ENCODE assay signal across 15 mouse cellular contexts in genomic region chr10:127269036-127269435, GRCm38 (mm10). TPM values are rescaled to one million over a fixed set of nuclear protein-coding genes. Genes with fewer than 3 reads are reported as not detected.
DNase-seq lines count a peak whose midpoint lies in the region; ATAC-seq and TF ChIP-seq lines count a peak whose summit lies in the region.
"Had no signal": no experiment of that assay in that cellular context is flagged by ENCODE, and none has a peak within 500 bp of the region (broad histone marks: within the 10 kb centered on the region; RNA-seq: fewer than 3 reads in every experiment).

No protein-coding gene starts in this region.

- 81% methylated on average over 12 of the region's 12 CpGs for WGBS in embryonic facial prominence, embryonic 12.5 days
- WGBS in embryonic facial prominence, embryonic 10.5 days, result 85% methylated on average over 12 of the region's 12 CpGs
- WGBS in heart, postnatal 0 days, result 63% methylated on average over 12 of the region's 12 CpGs
- WGBS in liver, embryonic 12.5 days (ENCODE audit: insufficient replicate concordance), result 80% methylated on average over 12 of the region's 12 CpGs
- 84% methylated on average over 12 of the region's 12 CpGs for WGBS in liver, postnatal 0 days (ENCODE audit: insufficient replicate concordance)

- peak overlapping the region; percentile 11; the same call in 1 of the 2 replicates for H3K9ac ChIP-seq in embryonic facial prominence, embryonic 12.5 days
- no peak overlapping the region for H3K9ac ChIP-seq in heart, postnatal 0 days (replicated peaks; ENCODE audit: low read depth, low read length)
- H3K9ac ChIP-seq in liver, embryonic 12.5 days, result no peak overlapping the region
- H3K9ac ChIP-seq in liver, postnatal 0 days (replicated peaks), result no peak overlapping the region
- H3K9ac ChIP-seq: lung, embryonic 14.5 days had no signal

- H3K4me2 ChIP-seq in embryonic facial prominence, embryonic 12.5 days (replicated peaks), result no peak overlapping the region
- H3K4me2 ChIP-seq in heart, postnatal 0 days (ENCODE audit: low read depth, low read length), result no peak overlapping the region
- no peak overlapping the region for H3K4me2 ChIP-seq in liver, embryonic 12.5 days
- H3K4me2 ChIP-seq in liver, postnatal 0 days (ENCODE audit: low read depth, low read length), result no peak overlapping the region
- H3K4me2 ChIP-seq: lung, embryonic 14.5 days had no signal

- no peak for DNase-seq in embryonic facial prominence, embryonic 10.5 days (ENCODE audit: low spot score)
- no peak for DNase-seq in heart, postnatal 0 days (ENCODE audit: low spot score)
- no peak for DNase-seq in heart, postnatal 36 days
- DNase-seq in liver, postnatal 0 days, result no peak
- DNase-seq in brain, adult 2 months (ENCODE audit: low read depth, low spot score), result peak; percentile 61
- DNase-seq in thymus, postnatal 36 days, result no peak
- DNase-seq: B cell, adult 2 months; gastrocnemius, postnatal 10 days; kidney, adult 2 months; lung, embryonic 14.5 days; right cerebral cortex, postnatal 14 days; thymus, postnatal 4 days had no signal

- no peak overlapping the region for H3K4me3 ChIP-seq in embryonic facial prominence, embryonic 12.5 days
- H3K4me3 ChIP-seq in embryonic facial prominence, embryonic 10.5 days, result no peak overlapping the region
- no peak overlapping the region for H3K4me3 ChIP-seq in heart, postnatal 0 days (ENCODE audit: low read depth, low read length)
- H3K4me3 ChIP-seq in liver, embryonic 12.5 days, result no peak overlapping the region
- no peak overlapping the region for H3K4me3 ChIP-seq in liver, postnatal 0 days (ENCODE audit: low read depth, low read length)

- intact Hi-C loops in heart, postnatal 36 days (cut with DNase I), result loop anchor here (10.0 kb wide), 1 partner anchor 364 kb away; the partner anchor contains the start of gene Atp23

- H3K4me1 ChIP-seq in embryonic facial prominence, embryonic 12.5 days, result peaks cover 11% of the 10 kb centered on the region
- H3K4me1 ChIP-seq in embryonic facial prominence, embryonic 10.5 days, result peaks cover 18% of the 10 kb centered on the region
- H3K4me1 ChIP-seq in heart, postnatal 0 days (ENCODE audit: control insufficient read depth, insufficient read depth), result peaks cover 17% of the 10 kb centered on the region
- H3K4me1 ChIP-seq in liver, embryonic 12.5 days, result peaks cover 52% of the 10 kb centered on the region
- peaks cover 13% of the 10 kb centered on the region for H3K4me1 ChIP-seq in liver, postnatal 0 days (ENCODE audit: insufficient read depth)

- no peak overlapping the region for H3K27ac ChIP-seq in embryonic facial prominence, embryonic 12.5 days
- H3K27ac ChIP-seq in embryonic facial prominence, embryonic 10.5 days (replicated peaks), result no peak overlapping the region
- H3K27ac ChIP-seq in heart, postnatal 0 days (ENCODE audit: low read depth), result peak overlapping the region; percentile 52; the same call in 1 of the 2 replicates
- H3K27ac ChIP-seq in liver, embryonic 12.5 days, result peak overlapping the region; percentile 57; the same call in 1 of the 2 replicates
- no peak overlapping the region for H3K27ac ChIP-seq in liver, postnatal 0 days (ENCODE audit: low read depth)
- H3K27ac ChIP-seq: midbrain, embryonic 10.5 days had no signal

- H3K27me3 ChIP-seq in embryonic facial prominence, embryonic 12.5 days, result peaks cover 10% of the 10 kb centered on the region
- peaks cover 10% of the 10 kb centered on the region for H3K27me3 ChIP-seq in embryonic facial prominence, embryonic 10.5 days (replicated peaks; ENCODE audit: low read depth, poor library complexity, severe bottlenecking)
- peaks cover 4% of the 10 kb centered on the region; the same call in 1 of the 2 replicates for H3K27me3 ChIP-seq in heart, postnatal 0 days (ENCODE audit: control insufficient read depth, insufficient read depth, low read length)
- H3K27me3 ChIP-seq in liver, embryonic 12.5 days (replicated peaks), result peaks cover 6% of the 10 kb centered on the region
- no peaks in the 10 kb centered on the region for H3K27me3 ChIP-seq in liver, postnatal 0 days (ENCODE audit: insufficient read depth, low read length)

- H3K9me3 ChIP-seq in embryonic facial prominence, embryonic 12.5 days, result no peaks in the 10 kb centered on the region
- H3K9me3 ChIP-seq in embryonic facial prominence, embryonic 10.5 days, result no peaks in the 10 kb centered on the region
- H3K9me3 ChIP-seq in heart, postnatal 0 days (replicated peaks; ENCODE audit: control insufficient read depth, low read length), result no peaks in the 10 kb centered on the region
- no peaks in the 10 kb centered on the region for H3K9me3 ChIP-seq in liver, embryonic 12.5 days (replicated peaks)
- H3K9me3 ChIP-seq in liver, postnatal 0 days (ENCODE audit: low read length), result no peaks in the 10 kb centered on the region
- H3K9me3 ChIP-seq: midbrain, embryonic 10.5 days had no signal

- ATAC-seq in embryonic facial prominence, embryonic 12.5 days (ENCODE audit: insufficient number of reproducible peaks, insufficient read depth, low FRiP score, low TSS enrichment), result no peak
- no peak for ATAC-seq in heart, postnatal 0 days (ENCODE audit: insufficient read depth, low read depth)
- ATAC-seq in liver, embryonic 12.5 days, result no peak
- ATAC-seq in liver, postnatal 0 days, result no peak

- TF ChIP-seq CTCF in heart, postnatal 0 days (IDR thresholded peaks at IDR 0.05; ENCODE audit: low read depth), result no peak
- no peak for TF ChIP-seq CTCF in liver, postnatal 0 days (IDR thresholded peaks at IDR 0.05; ENCODE audit: low read depth)

- peaks cover 21% of the 10 kb centered on the region for H3K36me3 ChIP-seq in embryonic facial prominence, embryonic 12.5 days
- peaks cover 60% of the 10 kb centered on the region for H3K36me3 ChIP-seq in embryonic facial prominence, embryonic 10.5 days (replicated peaks)
- peaks cover 38% of the 10 kb centered on the region for H3K36me3 ChIP-seq in heart, postnatal 0 days (replicated peaks; ENCODE audit: control insufficient read depth, insufficient read depth, low read length)
- H3K36me3 ChIP-seq in liver, embryonic 12.5 days, result peaks cover 59% of the 10 kb centered on the region
- peaks cover 39% of the 10 kb centered on the region for H3K36me3 ChIP-seq in liver, postnatal 0 days (replicated peaks; ENCODE audit: insufficient read depth, low read length)

- TF ChIP-seq EP300 in heart, postnatal 0 days (IDR thresholded peaks at IDR 0.05; ENCODE audit: low read depth), result no peak
- TF ChIP-seq EP300 in liver, postnatal 0 days (IDR thresholded peaks at IDR 0.05; ENCODE audit: low read depth), result no peak

RNA-seq across cellular contexts. Expression of gene Dctn2, which starts 2.9 kb away (rescaled TPM):
- polyA plus RNA-seq in embryonic facial prominence, embryonic 12.5 days (2016; fragmentation: Nextera tagmentation; extraction: Ambion mirVana), result 199 and 213 TPM in 2 replicates
- 187 and 197 TPM in 2 replicates for polyA plus RNA-seq in embryonic facial prominence, embryonic 10.5 days (2016; fragmentation: Nextera tagmentation; extraction: Ambion mirVana)
- 175 and 197 TPM in 2 replicates for total RNA-seq in heart, postnatal 0 days (2014; rRNA removed; ENCODE audit: low replicate concordance)
- polyA plus RNA-seq in heart, postnatal 0 days (2015; fragmentation: Nextera tagmentation; extraction: Ambion mirVana), result 149 and 154 TPM in 2 replicates
- total RNA-seq in heart, postnatal 36 days (2021), result 100 to 1,000 TPM; 144 to 154 TPM
- 95.5 and 96.1 TPM in 2 replicates for polyA plus RNA-seq in liver, embryonic 12.5 days (2016; fragmentation: Nextera tagmentation; extraction: Ambion mirVana)
- polyA plus RNA-seq in liver, postnatal 0 days (2015; fragmentation: Nextera tagmentation; extraction: Ambion mirVana), result 65.3 and 67.4 TPM in 2 replicates

RNA-seq across cellular contexts. Expression of gene Kif5a, which starts 5.9 kb away (rescaled TPM):
- 13.5 and 16.8 TPM in 2 replicates for polyA plus RNA-seq in embryonic facial prominence, embryonic 12.5 days (2016; fragmentation: Nextera tagmentation; extraction: Ambion mirVana)
- 11.6 and 11.9 TPM in 2 replicates for polyA plus RNA-seq in embryonic facial prominence, embryonic 10.5 days (2016; fragmentation: Nextera tagmentation; extraction: Ambion mirVana)
- total RNA-seq in heart, postnatal 0 days (2014; rRNA removed; ENCODE audit: low replicate concordance), result 0.12 and 0.27 TPM in 2 replicates
- 0.11 and 0.23 TPM in 2 replicates for polyA plus RNA-seq in heart, postnatal 0 days (2015; fragmentation: Nextera tagmentation; extraction: Ambion mirVana)
- total RNA-seq in heart, postnatal 36 days (2021), result under 1 TPM; 0.41 to 0.92 TPM
- polyA plus RNA-seq in liver, embryonic 12.5 days (2016; fragmentation: Nextera tagmentation; extraction: Ambion mirVana), result 0.08 and 0.12 TPM in 2 replicates
- polyA plus RNA-seq in liver, postnatal 0 days (2015; fragmentation: Nextera tagmentation; extraction: Ambion mirVana), result 0.06 TPM in 2 replicates

RNA-seq across cellular contexts. Expression of gene Mbd6, which starts 19.8 kb away (rescaled TPM):
- polyA plus RNA-seq in embryonic facial prominence, embryonic 12.5 days (2016; fragmentation: Nextera tagmentation; extraction: Ambion mirVana), result 17.2 and 23.3 TPM in 2 replicates
- polyA plus RNA-seq in embryonic facial prominence, embryonic 10.5 days (2016; fragmentation: Nextera tagmentation; extraction: Ambion mirVana), result 11.1 and 12.2 TPM in 2 replicates
- total RNA-seq in heart, postnatal 0 days (2014; rRNA removed; ENCODE audit: low replicate concordance), result 8.3 and 8.7 TPM in 2 replicates
- polyA plus RNA-seq in heart, postnatal 0 days (2015; fragmentation: Nextera tagmentation; extraction: Ambion mirVana), result 6.5 and 6.9 TPM in 2 replicates
- total RNA-seq in heart, postnatal 36 days (2021), result 10 to 100 TPM; 22.0 to 24.2 TPM
- polyA plus RNA-seq in liver, embryonic 12.5 days (2016; fragmentation: Nextera tagmentation; extraction: Ambion mirVana), result 8.5 and 9.8 TPM in 2 replicates
- polyA plus RNA-seq in liver, postnatal 0 days (2015; fragmentation: Nextera tagmentation; extraction: Ambion mirVana), result 5.3 and 5.7 TPM in 2 replicates

RNA-seq across cellular contexts. Expression of gene Mars, which starts 42.5 kb away (rescaled TPM):
- 138 and 142 TPM in 2 replicates for polyA plus RNA-seq in embryonic facial prominence, embryonic 12.5 days (2016; fragmentation: Nextera tagmentation; extraction: Ambion mirVana)
- 160 and 175 TPM in 2 replicates for polyA plus RNA-seq in embryonic facial prominence, embryonic 10.5 days (2016; fragmentation: Nextera tagmentation; extraction: Ambion mirVana)
- total RNA-seq in heart, postnatal 0 days (2014; rRNA removed; ENCODE audit: low replicate concordance), result 48.9 and 68.9 TPM in 2 replicates
- polyA plus RNA-seq in heart, postnatal 0 days (2015; fragmentation: Nextera tagmentation; extraction: Ambion mirVana), result 62.4 and 64.6 TPM in 2 replicates
- 10 to 100 TPM; 41.0 to 46.4 TPM for total RNA-seq in heart, postnatal 36 days (2021)
- polyA plus RNA-seq in liver, embryonic 12.5 days (2016; fragmentation: Nextera tagmentation; extraction: Ambion mirVana), result 192 and 193 TPM in 2 replicates
- polyA plus RNA-seq in liver, postnatal 0 days (2015; fragmentation: Nextera tagmentation; extraction: Ambion mirVana), result 51.3 and 62.3 TPM in 2 replicates

RNA-seq across cellular contexts. Expression of gene Arhgap9, which starts 52.7 kb away (rescaled TPM):
- polyA plus RNA-seq in embryonic facial prominence, embryonic 12.5 days (2016; fragmentation: Nextera tagmentation; extraction: Ambion mirVana), result 1.8 and 2.6 TPM in 2 replicates
- polyA plus RNA-seq in embryonic facial prominence, embryonic 10.5 days (2016; fragmentation: Nextera tagmentation; extraction: Ambion mirVana), result 2.0 and 2.1 TPM in 2 replicates
- 0.73 and 0.97 TPM in 2 replicates for total RNA-seq in heart, postnatal 0 days (2014; rRNA removed; ENCODE audit: low replicate concordance)
- polyA plus RNA-seq in heart, postnatal 0 days (2015; fragmentation: Nextera tagmentation; extraction: Ambion mirVana), result 1.4 and 1.8 TPM in 2 replicates
- 1 to 10 TPM; 3.1 to 3.6 TPM for total RNA-seq in heart, postnatal 36 days (2021)
- 15.9 and 16.9 TPM in 2 replicates for polyA plus RNA-seq in liver, embryonic 12.5 days (2016; fragmentation: Nextera tagmentation; extraction: Ambion mirVana)
- polyA plus RNA-seq in liver, postnatal 0 days (2015; fragmentation: Nextera tagmentation; extraction: Ambion mirVana), result 13.5 and 14.8 TPM in 2 replicates

Comparison
In these comparisons a context has a peak if more than half of its experiments do, and no peak if none do; other contexts are left out.
1. H3K27ac ChIP-seq: peak in heart, postnatal 0 days (single experiment) and liver, embryonic 12.5 days (single experiment); none in embryonic facial prominence, embryonic 12.5 days (single experiment), embryonic facial prominence, embryonic 10.5 days (single experiment) and liver, postnatal 0 days (single experiment).
2. RNA of gene Kif5a, which starts 5.9 kb away (polyA plus RNA-seq): 13.5 to 16.8 TPM in embryonic facial prominence, embryonic 12.5 days and 11.6 to 11.9 TPM in embryonic facial prominence, embryonic 10.5 days; 0.11 to 0.23 TPM in heart, postnatal 0 days, 0.08 to 0.12 TPM in liver, embryonic 12.5 days and 0.06 TPM in liver, postnatal 0 days; every median in the first group is over 10 times any median in the second.